Mouse (Mus musculus): ENCODE measurements around the gene Prkg1.

- TF ChIP-seq CTCF (IDR thresholded peaks at IDR 0.05; ENCODE audit: borderline replicate concordance, insufficient read depth, low read length) (no peak), POLR2A (IDR thresholded peaks at IDR 0.05; ENCODE audit: low read depth, low read length) (no peak)
Measured at GRCm38 (mm10) chr19:30924032-30924431, 840.8 kb downstream of the Prkg1 start.
